Mouse (Mus musculus) midbrain, embryonic 11.5 days (tissue): ENCODE results near the gene Zfyve28. TPM values are rescaled to one million over a fixed set of nuclear protein-coding genes. Genes with fewer than 3 reads are reported as not detected.

ENCODE experiments used
- ATAC-seq: fragments of 200-750 bp; cut with Nextera tagmentation; 2 replicates; pipeline ENCODE4 v1.8.0; 2017; ENCODE audit warnings: moderate TSS enrichment, moderate library complexity; ENCODE audit not compliant: low FRiP score
- DNase-seq: peaks from one replicate; pipeline ENCODE4 v3.0.0; 2015; ENCODE audit warnings: low spot score; ENCODE audit errors: missing footprints
- H3K27ac ChIP-seq: fragments of 300-500 bp; sonication (generic); 2 replicates; pipeline ENCODE4 v1.5.1; 2014; ENCODE audit warnings: low read depth, low read length
- H3K27me3 ChIP-seq: fragments of 300-500 bp; sonication (generic); 2 replicates; pipeline ENCODE4 v1.6.1; 2014; ENCODE audit warnings: mild to moderate bottlenecking, low read length, moderate library complexity, mixed read lengths; ENCODE audit not compliant: control insufficient read depth, insufficient read depth
- H3K36me3 ChIP-seq: fragments of 300-500 bp; sonication (generic); 2 replicates; pipeline ENCODE4 v1.6.1; 2014; ENCODE audit warnings: mild to moderate bottlenecking, low read length, moderate library complexity, mixed read lengths; ENCODE audit not compliant: control insufficient read depth, insufficient read depth
- H3K4me1 ChIP-seq: fragments of 300-500 bp; sonication (generic); 2 replicates; pipeline ENCODE4 v1.6.1; 2014; ENCODE audit warnings: low read length; ENCODE audit not compliant: control insufficient read depth, insufficient read depth
- H3K4me2 ChIP-seq: fragments of 300-500 bp; sonication (generic); 2 replicates; pipeline ENCODE4 v1.6.1; 2014; ENCODE audit warnings: mild to moderate bottlenecking, moderate library complexity
- H3K4me3 ChIP-seq: fragments of 300-500 bp; sonication (generic); 2 replicates; pipeline ENCODE4 v1.5.1; 2014; ENCODE audit warnings: low read depth, low read length
- H3K9ac ChIP-seq: fragments of 300-500 bp; sonication (generic); 2 replicates; pipeline ENCODE4 v1.6.1; 2014; ENCODE audit warnings: low read length
- H3K9me3 ChIP-seq: fragments of 300-500 bp; sonication (generic); 2 replicates; pipeline ENCODE4 v1.6.1; 2016; ENCODE audit warnings: low read length; ENCODE audit not compliant: control insufficient read depth
- WGBS: fragments of 180-500 bp; shearing (Covaris S2); extraction: QIAGEN DNeasy Blood & Tissue Kit; methylation state at CpG from one replicate; pipeline ENCODE4 v1.1.7; 2014; 5-methylcytosine and 5-hydroxymethylcytosine counted together
- polyA plus RNA-seq: library from polyadenylated mRNA; unstranded; fragments of >200 nt; fragmentation: Nextera tagmentation; extraction: Ambion mirVana; gene quantifications from 2 replicates; pipeline ENCODE4 v1.2.1, GENCODE M21; 2014

Zfyve28 gene
- polyA plus RNA-seq, 1 experiment from 2014 or later, result 1.0 TPM

DNA sequence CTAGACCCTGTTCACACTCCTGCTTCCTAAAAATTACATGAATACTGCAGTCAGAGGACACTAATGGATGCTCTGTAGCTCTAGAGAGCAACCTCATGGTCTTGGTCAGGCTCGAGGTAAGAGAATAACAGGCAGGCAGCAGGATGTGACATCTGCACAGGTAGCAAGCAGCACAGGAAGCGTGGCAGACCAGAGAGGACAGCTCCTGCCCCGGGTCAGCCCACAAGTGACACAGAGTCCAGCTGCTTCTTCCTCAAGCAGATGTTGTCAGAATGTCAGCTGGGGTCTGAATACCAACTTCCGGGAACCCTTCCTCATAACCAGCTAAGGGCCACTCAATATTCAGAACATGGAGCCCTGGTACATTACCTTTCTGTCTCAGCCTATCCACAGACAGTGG lies 39.1 kb downstream of the Zfyve28 start:
- WGBS, result 86% methylated on average over 4 of the region's 4 CpGs
- Histone ChIP-seq H3K4me1 (0 out of 2 replicates have a peak, but pooled peaks cover 2% of the 10 kb centered on the region), H3K27me3 (no peaks in the 10 kb centered on the region), H3K9ac (no peak overlapping the region), H3K36me3 (no peaks in the 10 kb centered on the region), H3K4me3 (no peak overlapping the region), H3K27ac (no peak overlapping the region), H3K9me3 (no peaks in the 10 kb centered on the region), H3K4me2 (no peak overlapping the region)
- no peak for DNase-seq
- no peak for ATAC-seq

- DNase-seq, result no peak
- Histone ChIP-seq H3K4me2 (no peak overlapping the region), H3K4me1 (no peaks in the 10 kb centered on the region), H3K9me3 (no peaks in the 10 kb centered on the region), H3K4me3 (no peak overlapping the region), H3K36me3 (no peaks in the 10 kb centered on the region), H3K27me3 (no peaks in the 10 kb centered on the region), H3K9ac (no peak overlapping the region), H3K27ac (no peak overlapping the region)
- 89% methylated on average over 3 of the region's 3 CpGs for WGBS
- no peak for ATAC-seq
Observed at GRCm38 (mm10) chr5:34246443-34246842, 41.8 kb downstream of the Zfyve28 start.

- Histone ChIP-seq H3K9me3 (no peaks in the 10 kb centered on the region), H3K4me1 (no peaks in the 10 kb centered on the region), H3K36me3 (no peaks in the 10 kb centered on the region), H3K9ac (no peak overlapping the region), H3K27me3 (no peaks in the 10 kb centered on the region), H3K4me2 (no peak overlapping the region), H3K27ac (no peak overlapping the region), H3K4me3 (no peak overlapping the region)
- ATAC-seq (no peak), DNase-seq (no peak)
- WGBS, result 87% methylated on average over 5 of the region's 5 CpGs
Observed at GRCm38 (mm10) chr5:34243062-34243461, 45.2 kb downstream of the Zfyve28 start.

- H3K27me3 ChIP-seq, result no peaks in the 10 kb centered on the region
- WGBS, result 62% methylated on average over 15 of the region's 15 CpGs
- DNase-seq, result no peak
- H3K4me3 ChIP-seq, result no peak overlapping the region
- H3K27ac ChIP-seq, result no peak overlapping the region
- no peak for ATAC-seq
- no peak overlapping the region for H3K4me2 ChIP-seq
- no peak overlapping the region for H3K9ac ChIP-seq
- no peaks in the 10 kb centered on the region for H3K9me3 ChIP-seq
- H3K36me3 ChIP-seq, result no peaks in the 10 kb centered on the region
- H3K4me1 ChIP-seq, result no peaks in the 10 kb centered on the region
Observed at GRCm38 (mm10) chr5:34242224-34242963, 45.9 kb downstream of the Zfyve28 start.

- Histone ChIP-seq H3K27me3 (no peaks in the 10 kb centered on the region), H3K36me3 (no peaks in the 10 kb centered on the region), H3K4me3 (no peak overlapping the region), H3K27ac (no peak overlapping the region), H3K4me1 (no peaks in the 10 kb centered on the region), H3K9ac (no peak overlapping the region), H3K9me3 (no peaks in the 10 kb centered on the region), H3K4me2 (no peak overlapping the region)
- 92% methylated on average over 6 of the region's 6 CpGs for WGBS
- DNase-seq (no peak), ATAC-seq (no peak)
Observed at GRCm38 (mm10) chr5:34238444-34238843, 49.8 kb downstream of the Zfyve28 start.

DNA sequence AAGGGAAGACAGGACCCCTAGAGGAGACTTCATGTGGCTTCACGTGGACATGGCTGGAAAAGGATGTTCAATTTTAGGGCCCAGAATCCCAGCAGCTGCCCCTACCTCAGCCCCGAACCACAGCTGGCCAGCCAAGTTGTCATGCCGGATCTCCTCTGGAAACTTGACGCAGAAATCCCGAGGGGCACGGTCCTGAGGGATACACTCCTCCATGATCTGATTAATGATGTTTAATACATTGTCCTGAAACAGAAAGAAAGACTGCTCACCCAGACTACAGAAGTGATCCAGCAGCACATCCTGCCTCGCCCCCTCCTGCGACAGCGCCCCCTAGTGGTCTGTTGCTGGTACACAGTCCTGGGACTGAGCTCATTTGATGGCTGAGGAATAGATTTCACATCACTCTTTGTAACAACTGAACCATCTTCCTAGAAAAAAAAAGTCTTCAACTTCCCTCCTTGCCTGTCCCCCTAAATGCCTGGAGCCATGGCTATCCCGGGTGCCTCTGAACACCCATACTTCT lies 52.3 kb downstream of the Zfyve28 start:
- Histone ChIP-seq H3K4me2 (no peak overlapping the region), H3K27me3 (no peaks in the 10 kb centered on the region), H3K4me3 (no peak overlapping the region), H3K27ac (no peak overlapping the region), H3K9ac (no peak overlapping the region), H3K9me3 (no peaks in the 10 kb centered on the region), H3K36me3 (no peaks in the 10 kb centered on the region), H3K4me1 (no peaks in the 10 kb centered on the region)
- 52% methylated on average over 10 of the region's 10 CpGs for WGBS
- DNase-seq (peak; percentile 88), ATAC-seq (no peak)

GRCm38 (mm10) chr5:34235056-34235455 lies 53.2 kb downstream of the Zfyve28 start:
- no peak for ATAC-seq
- Histone ChIP-seq H3K4me2 (no peak overlapping the region), H3K27ac (no peak overlapping the region), H3K9me3 (no peaks in the 10 kb centered on the region), H3K27me3 (no peaks in the 10 kb centered on the region), H3K4me3 (no peak overlapping the region), H3K4me1 (no peaks in the 10 kb centered on the region), H3K36me3 (no peaks in the 10 kb centered on the region), H3K9ac (no peak overlapping the region)
- 89% methylated on average over 4 of the region's 4 CpGs for WGBS
- no peak for DNase-seq

GRCm38 (mm10) chr5:34233221-34233515 lies 55.1 kb downstream of the Zfyve28 start:
- Histone ChIP-seq H3K9me3 (no peaks in the 10 kb centered on the region), H3K36me3 (no peaks in the 10 kb centered on the region), H3K4me2 (no peak overlapping the region), H3K27me3 (no peaks in the 10 kb centered on the region), H3K27ac (no peak overlapping the region), H3K9ac (no peak overlapping the region), H3K4me3 (no peak overlapping the region), H3K4me1 (no peaks in the 10 kb centered on the region)
- WGBS, result 86% methylated on average over 6 of the region's 6 CpGs
- DNase-seq, result no peak
- no peak for ATAC-seq

DNA sequence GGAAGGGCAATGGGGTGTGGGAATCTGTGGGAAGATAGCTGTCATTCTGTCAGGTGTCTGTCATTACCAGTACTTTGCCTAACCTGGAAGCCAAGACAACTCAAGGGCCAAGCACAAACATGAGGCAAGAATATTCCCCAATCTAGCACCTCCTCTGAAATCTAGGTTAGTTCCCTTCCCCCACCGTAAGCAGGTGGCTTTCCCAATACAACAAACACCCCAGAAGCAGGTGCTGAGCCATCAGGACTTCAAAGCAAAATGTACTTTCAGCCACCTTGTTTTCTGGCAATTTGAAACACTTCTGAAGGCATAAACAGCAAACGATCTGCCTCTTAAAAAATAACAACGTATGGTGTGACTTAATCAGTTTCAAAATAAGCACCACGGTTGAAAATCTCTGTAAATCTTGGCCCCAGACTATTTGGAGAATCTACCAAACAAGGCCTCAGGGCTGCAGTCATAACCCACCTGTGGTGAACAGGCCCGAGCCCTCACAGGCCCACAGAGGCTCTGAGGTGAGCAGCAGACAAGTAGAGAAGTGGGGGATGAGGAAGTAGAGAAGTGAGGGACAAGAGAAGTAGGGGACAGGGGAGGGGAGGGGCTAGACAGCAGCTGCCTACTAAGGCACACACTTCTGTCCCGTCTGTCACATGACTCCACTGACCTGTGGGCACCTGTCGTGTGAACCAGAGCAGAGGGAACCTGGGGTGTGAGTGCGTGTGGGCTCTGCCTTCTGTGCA lies 55.6 kb downstream of the Zfyve28 start:
- DNase-seq (no peak), ATAC-seq (no peak)
- no peaks in the 10 kb centered on the region for H3K4me1 ChIP-seq
- H3K36me3 ChIP-seq, result no peaks in the 10 kb centered on the region
- no peaks in the 10 kb centered on the region for H3K27me3 ChIP-seq
- no peaks in the 10 kb centered on the region for H3K9me3 ChIP-seq
- H3K4me2 ChIP-seq, result no peak overlapping the region
- H3K9ac ChIP-seq, result no peak overlapping the region
- H3K4me3 ChIP-seq, result no peak overlapping the region
- 79% methylated on average over 8 of the region's 8 CpGs for WGBS
- H3K27ac ChIP-seq, result no peak overlapping the region
